Mouse (Mus musculus): ENCODE measurements around the gene Zfp213. TPM values are rescaled to one million over a fixed set of nuclear protein-coding genes. Genes with fewer than 3 reads are reported as not detected.

Gene Zfp213
- polyA plus RNA-seq, 1 experiment = 8.0 TPM

- H3K4me3 ChIP-seq (replicated peaks) = no peak overlapping the region
- H3K4me1 ChIP-seq = peaks cover 5% of the 10 kb centered on the region; the same call in 1 of the 2 replicates
- TF ChIP-seq FLI1 (IDR thresholded peaks at IDR 0.05; ENCODE audit: low read length) (no peak), GATA1 (IDR thresholded peaks at IDR 0.05; ENCODE audit: borderline replicate concordance, low read length) (no peak)
- H3K36me3 ChIP-seq (replicated peaks; ENCODE audit: low read length) = no peaks in the 10 kb centered on the region
- peaks cover 13% of the 10 kb centered on the region for H3K27me3 ChIP-seq (replicated peaks)
- H3K9me3 ChIP-seq = no peaks in the 10 kb centered on the region
These were observed 10.1 kb upstream of the Zfp213 start for GRCm38 (mm10) chr17:23574130-23574529.

DNA sequence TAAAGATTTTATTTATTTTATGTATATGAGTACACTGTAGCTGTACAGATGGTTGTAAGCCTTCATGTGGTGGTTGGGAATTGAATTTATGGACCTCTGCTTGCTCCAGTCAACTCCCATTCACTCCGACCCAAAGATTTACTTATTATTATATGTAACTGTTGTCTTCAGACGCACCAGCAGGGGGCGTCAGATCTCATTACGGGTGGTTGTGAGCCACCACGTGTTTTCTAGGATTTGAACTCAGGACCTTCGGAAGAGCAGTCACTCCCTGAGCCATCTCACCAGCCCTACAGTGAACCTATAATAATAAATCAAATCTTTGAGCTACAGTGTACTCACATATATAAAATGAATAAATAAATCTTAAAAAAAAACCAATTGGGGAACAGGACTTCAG lies 8.0 kb upstream of the Zfp213 start:
- Histone ChIP-seq H3K9me3 (no peaks in the 10 kb centered on the region), H3K4me3 (replicated peaks) (no peak overlapping the region), H3K36me3 (replicated peaks; ENCODE audit: low read length) (no peaks in the 10 kb centered on the region), H3K27me3 (replicated peaks) (peaks cover 6% of the 10 kb centered on the region), H3K4me1 (peaks cover 5% of the 10 kb centered on the region; the same call in 1 of the 2 replicates)
- TF ChIP-seq FLI1 (IDR thresholded peaks at IDR 0.05; ENCODE audit: low read length) = no peak
- no peak for TF ChIP-seq GATA1 (IDR thresholded peaks at IDR 0.05; ENCODE audit: borderline replicate concordance, low read length)

- Histone ChIP-seq H3K27me3 (replicated peaks) (peaks cover 3% of the 10 kb centered on the region), H3K4me3 (replicated peaks) (peak overlapping the region; percentile 40), H3K4me1 (peaks cover 8% of the 10 kb centered on the region; the same call in 1 of the 2 replicates)
These were observed 7.0 kb upstream of the Zfp213 start for GRCm38 (mm10) chr17:23571084-23571483.

DNA sequence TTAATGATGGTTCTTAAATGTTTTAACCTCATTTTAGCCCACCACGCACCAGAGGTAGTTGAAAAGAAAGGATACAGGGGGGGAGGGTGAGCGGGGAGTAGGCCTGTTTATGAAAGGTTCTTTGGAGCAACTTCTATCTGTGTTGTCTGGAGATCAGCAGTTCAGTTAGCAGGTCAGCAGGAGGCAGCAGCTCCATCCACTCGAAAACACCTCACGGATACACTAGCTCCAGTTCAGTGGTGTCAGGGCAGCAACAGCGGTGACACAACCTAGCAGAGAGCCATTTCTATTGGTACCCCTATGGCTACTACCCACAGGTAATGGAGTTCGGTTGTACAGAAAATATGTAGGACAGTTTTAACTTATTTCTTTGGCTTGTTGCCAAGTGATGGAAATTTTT lies 6.0 kb upstream of the Zfp213 start:
- peaks cover 15% of the 10 kb centered on the region for H3K4me1 ChIP-seq
- TF ChIP-seq GATA1 (IDR thresholded peaks at IDR 0.05; ENCODE audit: borderline replicate concordance, low read length) = no peak
- no peak for TF ChIP-seq FLI1 (IDR thresholded peaks at IDR 0.05; ENCODE audit: low read length)
- no peaks in the 10 kb centered on the region for H3K9me3 ChIP-seq
- no peaks in the 10 kb centered on the region for H3K36me3 ChIP-seq (replicated peaks; ENCODE audit: low read length)
- peaks cover 3% of the 10 kb centered on the region for H3K27me3 ChIP-seq (replicated peaks)
- no peak overlapping the region for H3K4me3 ChIP-seq (replicated peaks)

More at GRCm38 (mm10) chr17:23571084-23571483, 7.0 kb upstream of the Zfp213 start:
- no peak for TF ChIP-seq GATA1 (IDR thresholded peaks at IDR 0.05; ENCODE audit: borderline replicate concordance, low read length)
- TF ChIP-seq FLI1 (IDR thresholded peaks at IDR 0.05; ENCODE audit: low read length) = no peak
- Histone ChIP-seq H3K36me3 (replicated peaks; ENCODE audit: low read length) (no peaks in the 10 kb centered on the region), H3K9me3 (no peaks in the 10 kb centered on the region)

DNA sequence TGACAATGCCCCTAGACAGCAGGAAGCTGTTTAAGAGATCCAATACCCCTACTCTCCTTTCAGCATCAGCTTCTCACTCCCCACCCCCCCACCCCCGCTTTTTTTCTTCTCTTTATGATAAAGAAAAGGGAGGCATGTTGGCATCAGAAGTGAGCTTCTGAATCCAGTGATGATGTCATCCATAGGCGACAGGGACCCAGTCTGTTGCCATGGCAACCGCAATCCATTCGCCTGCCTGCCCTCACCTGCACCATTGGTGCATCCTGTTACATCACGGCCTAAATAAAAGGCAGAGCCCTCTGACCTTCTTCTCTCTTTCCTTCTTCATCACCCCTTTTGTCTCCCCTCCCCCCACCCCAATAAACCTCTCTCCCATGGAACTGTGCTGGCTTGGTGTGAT lies 4.3 kb upstream of the Zfp213 start:
- peaks cover 22% of the 10 kb centered on the region for H3K4me1 ChIP-seq
- H3K36me3 ChIP-seq (replicated peaks; ENCODE audit: low read length) = no peaks in the 10 kb centered on the region
- no peaks in the 10 kb centered on the region for H3K27me3 ChIP-seq (replicated peaks)
- H3K9me3 ChIP-seq = no peaks in the 10 kb centered on the region
- H3K4me3 ChIP-seq (replicated peaks) = no peak overlapping the region
- TF ChIP-seq GATA1 (IDR thresholded peaks at IDR 0.05; ENCODE audit: borderline replicate concordance, low read length) (no peak), FLI1 (IDR thresholded peaks at IDR 0.05; ENCODE audit: low read length) (no peak)

DNA sequence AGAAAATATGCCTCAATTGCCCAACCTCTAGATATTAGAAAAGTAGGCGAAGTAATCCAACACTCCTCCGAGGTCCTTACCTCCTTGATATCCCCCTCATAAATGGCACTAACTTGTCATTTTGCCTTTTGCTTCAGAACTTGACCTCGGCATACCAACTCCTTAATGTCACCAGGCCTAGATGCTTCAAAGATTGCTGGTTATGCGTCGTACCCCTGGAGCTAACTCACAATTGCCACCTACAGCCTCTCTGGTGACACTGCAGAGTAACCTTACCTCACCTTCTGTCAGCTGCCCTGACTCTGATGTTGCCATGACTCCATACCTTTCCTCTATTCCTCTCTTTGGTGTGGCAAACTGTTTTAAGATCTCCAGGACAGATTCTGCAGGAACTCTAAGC lies 2.7 kb upstream of the Zfp213 start:
- H3K36me3 ChIP-seq (replicated peaks; ENCODE audit: low read length) = peaks cover under 1% of the 10 kb centered on the region
- no peaks in the 10 kb centered on the region for H3K27me3 ChIP-seq (replicated peaks)
- no peaks in the 10 kb centered on the region for H3K9me3 ChIP-seq
- no peak overlapping the region for H3K4me3 ChIP-seq (replicated peaks)
- TF ChIP-seq FLI1 (IDR thresholded peaks at IDR 0.05; ENCODE audit: low read length) = no peak
- TF ChIP-seq GATA1 (IDR thresholded peaks at IDR 0.05; ENCODE audit: borderline replicate concordance, low read length) = no peak
- H3K4me1 ChIP-seq = peaks cover 30% of the 10 kb centered on the region

- Histone ChIP-seq H3K36me3 (replicated peaks; ENCODE audit: low read length) (peaks cover 22% of the 10 kb centered on the region), H3K4me3 (replicated peaks) (peak overlapping the region; percentile 98), H3K27me3 (replicated peaks) (no peaks in the 10 kb centered on the region), H3K9me3 (no peaks in the 10 kb centered on the region), H3K4me1 (peaks cover 26% of the 10 kb centered on the region)
- TF ChIP-seq GATA1 (IDR thresholded peaks at IDR 0.05; ENCODE audit: borderline replicate concordance, low read length) = no peak
- no peak for TF ChIP-seq FLI1 (IDR thresholded peaks at IDR 0.05; ENCODE audit: low read length)
These were observed 304 bp upstream of the Zfp213 start for GRCm38 (mm10) chr17:23564368-23564715.

DNA sequence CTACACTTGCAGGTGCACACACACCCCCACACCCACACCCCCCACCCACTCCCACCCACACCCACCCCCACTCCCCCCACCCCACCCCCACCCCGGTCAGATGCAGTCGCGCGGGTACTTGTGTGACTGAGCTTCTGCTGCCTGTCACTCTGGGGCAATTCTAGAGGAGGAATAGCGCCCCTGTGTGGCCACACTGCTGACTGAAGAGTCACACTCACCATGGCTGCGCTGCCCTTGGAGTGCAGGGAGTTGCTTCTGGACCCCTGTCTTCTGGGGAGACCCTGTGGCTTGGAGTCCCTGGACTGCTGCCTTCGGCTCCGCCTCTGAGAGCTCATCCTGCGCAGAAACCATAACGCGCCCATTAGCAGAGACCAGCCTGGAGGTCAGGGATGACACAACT lies 4.3 kb downstream of the Zfp213 start:
- Histone ChIP-seq H3K9me3 (no peaks in the 10 kb centered on the region), H3K4me1 (peaks cover 43% of the 10 kb centered on the region), H3K36me3 (replicated peaks; ENCODE audit: low read length) (peaks cover 66% of the 10 kb centered on the region), H3K4me3 (replicated peaks) (no peak overlapping the region), H3K27me3 (replicated peaks) (no peaks in the 10 kb centered on the region)
- TF ChIP-seq GATA1 (IDR thresholded peaks at IDR 0.05; ENCODE audit: borderline replicate concordance, low read length) = no peak

DNA sequence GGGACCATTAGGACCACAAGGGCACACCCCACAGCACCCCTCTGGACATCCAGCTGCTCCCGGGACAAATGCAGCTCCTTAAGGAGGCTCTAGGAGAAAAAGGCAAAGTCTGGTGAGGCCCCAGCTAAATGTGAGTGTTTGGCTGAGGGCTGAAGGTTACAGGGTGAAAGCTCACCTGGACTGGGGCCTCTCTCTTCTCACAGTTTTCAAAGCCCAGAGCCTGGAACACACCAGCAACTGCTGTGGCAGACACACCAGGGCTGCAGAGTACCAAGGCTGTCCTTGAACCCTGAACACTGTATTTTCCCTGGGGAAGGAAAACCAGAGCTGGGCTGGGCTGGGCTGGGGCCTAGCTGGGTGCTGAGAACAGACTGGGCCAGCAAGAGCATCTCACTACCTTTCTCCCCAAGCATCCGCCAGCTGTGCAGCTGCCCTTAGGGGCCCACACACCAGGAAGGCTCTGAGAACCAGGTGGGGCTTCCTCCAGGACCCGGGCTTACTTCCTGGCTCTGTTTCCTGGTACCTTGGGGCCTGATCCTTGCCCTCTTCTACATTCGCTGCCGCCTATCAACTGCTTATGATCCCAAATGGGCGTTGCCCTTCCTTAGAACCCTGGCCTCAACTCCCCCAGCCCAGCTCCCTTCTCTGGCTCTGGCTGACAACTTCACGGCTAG lies 8.7 kb downstream of the Zfp213 start:
- peaks cover 54% of the 10 kb centered on the region for H3K36me3 ChIP-seq (replicated peaks; ENCODE audit: low read length)
- TF ChIP-seq GATA1 (IDR thresholded peaks at IDR 0.05; ENCODE audit: borderline replicate concordance, low read length) = no peak
- no peak for TF ChIP-seq FLI1 (IDR thresholded peaks at IDR 0.05; ENCODE audit: low read length)

GRCm38 (mm10) chr17:23554321-23554720 lies 9.7 kb downstream of the Zfp213 start:
- Histone ChIP-seq H3K4me3 (replicated peaks) (no peak overlapping the region), H3K27me3 (replicated peaks) (peaks cover 5% of the 10 kb centered on the region), H3K36me3 (replicated peaks; ENCODE audit: low read length) (peaks cover 46% of the 10 kb centered on the region), H3K4me1 (peaks cover 80% of the 10 kb centered on the region), H3K9me3 (no peaks in the 10 kb centered on the region)
- TF ChIP-seq GATA1 (IDR thresholded peaks at IDR 0.05; ENCODE audit: borderline replicate concordance, low read length) (no peak), FLI1 (IDR thresholded peaks at IDR 0.05; ENCODE audit: low read length) (no peak)

More for the DNA sequence above, 8.7 kb downstream of the Zfp213 start:
- H3K27me3 ChIP-seq (replicated peaks) = peaks cover 5% of the 10 kb centered on the region
- peaks cover 74% of the 10 kb centered on the region for H3K4me1 ChIP-seq
- no peak overlapping the region for H3K4me3 ChIP-seq (replicated peaks)
- H3K9me3 ChIP-seq = no peaks in the 10 kb centered on the region

Measured in megakaryocyte, embryonic 14.5 days (primary cell).